Mouse (Mus musculus): ENCODE data around the gene Filip1. TPM values are rescaled to one million over a fixed set of nuclear protein-coding genes. Genes with fewer than 3 reads are reported as not detected.

Gene Filip1
- total and polyA plus RNA-seq, 2 experiments from 2014 or later, result 5.9 to 9.2 TPM

DNA sequence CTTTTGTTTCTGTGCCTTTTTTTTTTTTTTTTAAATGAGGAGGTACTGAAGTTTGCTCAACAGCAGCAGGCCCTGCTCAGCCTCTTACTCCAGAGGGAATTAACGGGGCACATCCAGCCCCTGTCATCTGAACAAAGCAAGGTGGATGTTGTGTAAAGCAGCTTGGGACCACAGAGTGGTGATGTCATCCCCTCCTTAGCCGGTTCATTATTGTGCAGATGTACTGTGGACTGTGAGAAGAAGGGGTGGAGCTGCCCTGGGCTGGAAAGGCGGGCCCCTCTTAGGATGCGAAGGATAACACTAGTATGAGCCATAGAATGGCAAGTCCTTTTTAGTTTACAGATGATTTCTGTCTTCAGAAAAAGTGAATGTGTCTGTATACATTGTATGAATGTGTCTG is 181.8 kb downstream of the Filip1 start:
- no peak overlapping the region for H3K9ac ChIP-seq
- H3K4me2 ChIP-seq (ENCODE audit: low read depth), result peak overlapping the region; percentile 41; the same call in 1 of the 2 replicates
- WGBS, result 7% methylated on average over 4 of the region's 4 CpGs
- 0 out of 2 replicates have a peak, but pooled peaks cover 3% of the 10 kb centered on the region for H3K4me1 ChIP-seq (ENCODE audit: insufficient read depth)
- H3K9me3 ChIP-seq (ENCODE audit: low read length), result no peaks in the 10 kb centered on the region
- H3K36me3 ChIP-seq (ENCODE audit: insufficient read depth), result no peaks in the 10 kb centered on the region
- ATAC-seq (peak; percentile 66), DNase-seq (no peak)
- H3K27ac ChIP-seq (ENCODE audit: low read depth, low read length), result no peak overlapping the region
- TF ChIP-seq CTCF (IDR thresholded peaks at IDR 0.05; ENCODE audit: low read depth), result no peak
- H3K27me3 ChIP-seq (ENCODE audit: insufficient read depth, low read length), result no peaks in the 10 kb centered on the region
- no peak overlapping the region for H3K4me3 ChIP-seq (ENCODE audit: low read depth, low read length)

DNA sequence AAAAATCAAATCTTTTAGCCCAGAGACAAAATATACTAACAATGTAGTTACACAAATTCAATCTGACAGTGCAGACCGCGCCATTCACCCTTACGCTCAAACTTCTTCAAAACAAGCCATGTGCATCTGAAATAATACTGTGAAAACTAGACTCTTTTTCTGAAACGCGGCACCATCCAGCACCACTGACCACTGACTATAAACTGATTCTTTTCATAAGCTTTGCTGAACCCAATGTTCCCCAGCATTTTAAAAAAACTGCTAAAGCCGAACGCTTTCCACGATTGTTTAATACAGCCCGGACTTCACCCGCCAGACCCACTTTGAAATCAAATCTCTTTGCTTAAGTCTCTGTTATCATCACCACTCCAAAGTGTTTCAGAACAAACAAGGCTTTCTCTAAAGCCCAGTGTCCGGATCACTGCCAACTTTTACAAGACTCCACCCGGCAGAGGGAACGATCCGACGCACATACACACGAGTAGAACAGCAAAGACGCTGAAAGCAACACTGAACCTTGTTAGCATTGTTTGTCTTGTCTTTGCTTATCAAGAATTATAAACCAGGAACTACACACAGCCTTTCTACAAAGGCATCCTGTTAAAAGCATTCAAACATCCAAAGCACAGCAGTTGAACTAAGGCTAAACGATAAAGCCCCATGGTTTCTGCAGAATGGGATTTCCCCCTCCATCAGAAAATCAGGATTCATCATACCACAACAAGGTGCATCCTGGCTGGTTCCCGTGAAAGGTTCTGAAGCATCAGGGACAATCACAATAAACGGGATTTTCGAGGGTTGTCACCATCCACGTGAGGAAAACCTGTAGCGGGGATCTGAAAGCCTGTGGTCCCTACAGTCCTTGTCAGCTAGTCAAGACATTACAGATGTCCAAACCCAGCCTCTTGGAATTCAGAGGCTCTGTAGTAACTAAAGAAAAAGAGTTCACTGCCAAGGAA is 182.5 kb downstream of the Filip1 start:
- Histone ChIP-seq H3K36me3 (ENCODE audit: insufficient read depth) (no peaks in the 10 kb centered on the region), H3K4me3 (ENCODE audit: low read depth, low read length) (peak overlapping the region; percentile 16), H3K9me3 (ENCODE audit: low read length) (no peaks in the 10 kb centered on the region), H3K4me1 (ENCODE audit: insufficient read depth) (0 out of 2 replicates have a peak, but pooled peaks cover 3% of the 10 kb centered on the region), H3K27me3 (ENCODE audit: insufficient read depth, low read length) (no peaks in the 10 kb centered on the region), H3K9ac (no peak overlapping the region), H3K27ac (ENCODE audit: low read depth, low read length) (no peak overlapping the region), H3K4me2 (ENCODE audit: low read depth) (peak overlapping the region; percentile 41)
- WGBS, result 12% methylated on average over 23 of the region's 23 CpGs
- DNase-seq, result peak; percentile 26
- no peak for ATAC-seq
- no peak for TF ChIP-seq CTCF (IDR thresholded peaks at IDR 0.05; ENCODE audit: low read depth)

DNA sequence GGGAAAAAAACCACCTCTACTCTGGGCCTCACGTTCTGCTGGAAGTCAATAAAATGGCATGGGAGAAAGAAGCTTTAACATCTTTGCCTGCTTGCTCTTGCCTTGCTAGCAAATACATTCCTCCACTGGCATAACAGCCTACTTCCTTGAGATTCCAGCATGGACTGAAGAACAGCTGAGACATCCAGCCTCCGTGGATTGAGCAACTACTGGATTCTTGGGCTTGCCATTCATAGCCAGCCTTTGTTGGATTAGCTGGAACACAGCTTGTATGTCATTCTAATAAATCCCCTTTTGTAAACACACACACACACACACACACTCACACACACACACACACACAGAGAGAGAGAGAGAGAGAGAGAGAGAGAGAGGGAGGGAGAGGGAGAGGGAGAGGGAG is 185.6 kb downstream of the Filip1 start:
- Histone ChIP-seq H3K4me2 (ENCODE audit: low read depth) (no peak overlapping the region), H3K27ac (ENCODE audit: low read depth, low read length) (no peak overlapping the region), H3K27me3 (ENCODE audit: insufficient read depth, low read length) (no peaks in the 10 kb centered on the region), H3K4me1 (ENCODE audit: insufficient read depth) (0 out of 2 replicates have a peak, but pooled peaks cover 3% of the 10 kb centered on the region), H3K4me3 (ENCODE audit: low read depth, low read length) (no peak overlapping the region), H3K36me3 (ENCODE audit: insufficient read depth) (no peaks in the 10 kb centered on the region), H3K9ac (no peak overlapping the region), H3K9me3 (ENCODE audit: low read length) (no peaks in the 10 kb centered on the region)
- 28% methylated on average over 2 of the region's 2 CpGs for WGBS
- no peak for DNase-seq
- ATAC-seq, result no peak
- no peak for TF ChIP-seq CTCF (IDR thresholded peaks at IDR 0.05; ENCODE audit: low read depth)

DNA sequence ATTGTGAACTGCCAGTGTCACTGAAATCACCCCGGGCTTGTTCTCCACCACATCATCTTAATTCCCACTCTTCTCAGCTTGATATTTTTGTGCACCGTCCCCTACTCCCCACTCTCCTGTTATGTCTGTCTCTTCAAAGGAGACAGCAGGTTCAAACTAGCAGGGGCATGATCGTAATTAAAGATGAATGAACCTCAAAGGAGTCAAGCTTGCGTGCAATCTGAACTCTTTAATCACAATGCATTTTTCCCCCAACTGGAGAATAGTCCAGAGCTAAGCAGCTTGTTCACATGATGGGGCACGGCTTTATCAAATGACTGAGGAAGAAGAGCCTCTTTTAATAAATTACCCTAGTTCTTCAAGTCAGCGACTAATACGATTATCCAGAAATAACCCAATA is 187.1 kb downstream of the Filip1 start:
- Histone ChIP-seq H3K9ac (no peak overlapping the region), H3K27ac (ENCODE audit: low read depth, low read length) (no peak overlapping the region), H3K4me1 (ENCODE audit: insufficient read depth) (0 out of 2 replicates have a peak, but pooled peaks cover 3% of the 10 kb centered on the region), H3K4me2 (ENCODE audit: low read depth) (no peak overlapping the region), H3K36me3 (ENCODE audit: insufficient read depth) (no peaks in the 10 kb centered on the region), H3K27me3 (ENCODE audit: insufficient read depth, low read length) (no peaks in the 10 kb centered on the region), H3K4me3 (ENCODE audit: low read depth, low read length) (no peak overlapping the region), H3K9me3 (ENCODE audit: low read length) (no peaks in the 10 kb centered on the region)
- 17% methylated on average over 7 of the region's 7 CpGs for WGBS
- DNase-seq (no peak), ATAC-seq (no peak)
- no peak for TF ChIP-seq CTCF (IDR thresholded peaks at IDR 0.05; ENCODE audit: low read depth)

DNA sequence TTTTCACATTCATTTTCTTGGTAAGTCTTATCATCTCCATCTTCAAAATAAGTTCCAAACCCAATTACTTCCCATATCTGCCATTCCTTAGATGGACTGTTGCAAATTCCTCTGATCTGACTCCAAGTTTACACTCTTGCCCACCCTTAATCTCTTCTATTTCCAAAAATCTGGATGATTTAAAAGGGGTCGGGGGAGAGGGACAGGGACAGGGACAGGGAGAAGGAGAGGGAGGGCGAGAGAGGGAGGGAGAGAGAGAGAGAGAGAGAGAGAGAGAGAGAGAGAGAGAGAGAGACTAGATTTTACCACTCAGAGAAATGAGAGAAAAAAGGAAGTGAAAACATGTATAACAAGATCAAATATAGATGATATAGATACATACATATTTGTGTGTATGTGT is 188.8 kb downstream of the Filip1 start:
- Histone ChIP-seq H3K4me3 (ENCODE audit: low read depth, low read length) (no peak overlapping the region), H3K27me3 (ENCODE audit: insufficient read depth, low read length) (no peaks in the 10 kb centered on the region), H3K36me3 (ENCODE audit: insufficient read depth) (0 out of 2 replicates have a peak, but pooled peaks cover 2% of the 10 kb centered on the region), H3K9me3 (ENCODE audit: low read length) (no peaks in the 10 kb centered on the region), H3K9ac (no peak overlapping the region), H3K4me2 (ENCODE audit: low read depth) (no peak overlapping the region), H3K27ac (ENCODE audit: low read depth, low read length) (no peak overlapping the region), H3K4me1 (ENCODE audit: insufficient read depth) (no peaks in the 10 kb centered on the region)
- ATAC-seq, result no peak
- WGBS, result 25% methylated on average over 2 of the region's 2 CpGs
- no peak for DNase-seq
- TF ChIP-seq CTCF (IDR thresholded peaks at IDR 0.05; ENCODE audit: low read depth), result no peak

DNA sequence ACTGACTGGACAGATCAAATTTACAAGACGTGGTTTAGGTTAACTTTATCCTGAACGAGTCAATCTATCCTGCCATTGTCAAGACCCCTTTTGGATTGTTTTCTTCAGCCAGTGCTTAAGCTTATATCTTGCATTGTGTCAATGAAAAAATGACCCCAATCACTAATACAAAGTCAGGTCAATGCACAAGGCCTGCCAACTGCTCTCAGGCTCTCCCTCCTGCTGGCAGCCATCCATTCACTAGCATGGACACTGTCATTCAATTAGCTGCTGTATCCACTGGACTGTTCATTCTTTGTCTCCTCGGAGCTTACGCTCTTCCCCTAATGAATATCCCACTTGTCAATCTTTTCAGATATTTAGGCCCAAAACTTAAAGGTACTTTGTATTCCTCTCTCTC is 189.2 kb downstream of the Filip1 start:
- no peak overlapping the region for H3K4me3 ChIP-seq (ENCODE audit: low read depth, low read length)
- H3K4me2 ChIP-seq (ENCODE audit: low read depth), result no peak overlapping the region
- ATAC-seq (no peak), DNase-seq (no peak)
- no peaks in the 10 kb centered on the region for H3K27me3 ChIP-seq (ENCODE audit: insufficient read depth, low read length)
- TF ChIP-seq CTCF (IDR thresholded peaks at IDR 0.05; ENCODE audit: low read depth), result no peak
- 13% methylated on average over 4 of the region's 4 CpGs for WGBS
- H3K27ac ChIP-seq (ENCODE audit: low read depth, low read length), result no peak overlapping the region
- H3K9ac ChIP-seq, result no peak overlapping the region
- 0 out of 2 replicates have a peak, but pooled peaks cover 2% of the 10 kb centered on the region for H3K36me3 ChIP-seq (ENCODE audit: insufficient read depth)
- H3K9me3 ChIP-seq (ENCODE audit: low read length), result no peaks in the 10 kb centered on the region
- H3K4me1 ChIP-seq (ENCODE audit: insufficient read depth), result no peaks in the 10 kb centered on the region

DNA sequence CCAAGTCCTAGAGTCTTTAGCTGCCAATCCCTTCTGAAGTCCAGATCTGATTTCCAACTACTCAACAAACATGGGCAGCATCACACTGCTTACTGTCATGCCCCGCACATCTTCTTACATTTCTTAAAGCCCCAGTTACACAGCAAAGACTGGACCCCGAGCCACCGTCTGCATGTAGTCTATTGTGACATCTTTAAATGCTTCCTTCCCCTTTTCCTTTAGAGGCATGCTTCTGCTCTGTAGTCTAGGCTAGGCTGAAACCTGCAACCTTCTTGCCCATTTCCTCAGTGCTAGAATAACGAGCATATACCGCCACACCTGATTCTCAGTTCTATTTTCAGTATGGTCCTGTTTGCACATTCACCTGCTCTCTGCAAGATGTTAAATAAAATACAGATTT is 196.2 kb downstream of the Filip1 start:
- no peak for DNase-seq

More for the DNA sequence above, 196.2 kb downstream of the Filip1 start:
- Histone ChIP-seq H3K9ac (no peak overlapping the region), H3K4me2 (ENCODE audit: low read depth) (no peak overlapping the region), H3K4me1 (ENCODE audit: insufficient read depth) (no peaks in the 10 kb centered on the region), H3K4me3 (ENCODE audit: low read depth, low read length) (no peak overlapping the region), H3K27me3 (ENCODE audit: insufficient read depth, low read length) (no peaks in the 10 kb centered on the region), H3K36me3 (ENCODE audit: insufficient read depth) (0 out of 2 replicates have a peak, but pooled peaks cover 2% of the 10 kb centered on the region), H3K9me3 (ENCODE audit: low read length) (no peaks in the 10 kb centered on the region), H3K27ac (ENCODE audit: low read depth, low read length) (no peak overlapping the region)
- ATAC-seq, result no peak
- no peak for TF ChIP-seq CTCF (IDR thresholded peaks at IDR 0.05; ENCODE audit: low read depth)
- WGBS, result 92% methylated on average over 5 of the region's 5 CpGs
